Mouse (Mus musculus) cerebellum, adult 18-20 months (tissue): ENCODE measurements around the gene Phlda3.
A peak's percentile ranks its signal among the peaks of the same experiment; 100 is the strongest.

Experiments
- DNase-seq, 2 experiments: peaks; one replicate each; pipeline ENCODE4 v3.0.0; 2021

Gene Phlda3

DNA sequence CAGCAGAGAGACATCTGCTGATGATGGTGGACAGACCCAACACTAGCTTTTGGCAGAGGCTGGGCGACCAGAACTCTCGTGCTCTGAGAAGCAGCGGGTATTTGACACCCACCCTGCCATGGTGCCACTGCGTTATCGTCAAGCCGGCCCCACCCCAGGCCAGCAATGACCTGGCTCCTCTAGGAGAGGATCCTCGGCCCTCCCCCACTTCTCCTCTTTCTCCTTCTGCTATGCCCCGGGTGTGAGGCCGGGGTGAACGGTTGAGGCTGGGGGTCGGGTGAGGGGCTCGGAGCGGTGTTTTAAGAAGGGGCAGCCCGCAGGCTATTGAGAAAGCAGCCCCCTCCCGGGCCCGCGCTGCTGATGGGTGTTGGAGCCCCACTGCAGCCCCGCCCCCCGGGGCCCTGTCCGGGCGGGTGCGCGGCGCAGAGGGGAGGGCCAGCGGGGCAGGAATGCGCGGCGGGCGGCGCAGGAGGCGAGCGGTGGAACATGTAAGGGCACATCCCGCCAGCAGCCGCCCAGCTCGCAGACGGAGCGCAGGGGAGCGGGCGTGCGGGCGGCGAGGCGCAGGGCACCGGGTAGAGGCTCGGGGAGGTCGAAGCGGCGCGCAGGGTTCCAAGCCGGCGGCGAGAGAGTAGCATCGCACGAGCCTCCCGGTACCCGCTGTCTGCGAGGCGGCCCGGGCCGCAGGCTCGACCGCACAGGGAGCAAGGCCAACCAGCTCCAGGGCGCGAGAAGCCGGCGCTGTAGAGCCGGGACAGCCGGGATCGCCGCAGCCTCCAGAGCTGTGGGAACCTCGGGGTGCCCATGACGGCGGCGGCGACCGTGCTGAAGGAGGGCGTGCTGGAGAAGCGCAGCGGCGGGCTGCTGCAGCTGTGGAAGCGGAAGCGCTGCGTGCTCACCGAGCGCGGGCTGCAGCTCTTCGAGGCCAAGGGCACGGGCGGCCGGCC, at the start of gene Phlda3:
Gene Phlda3 (plus strand): TSS at position 475 of the 947 bp plus-strand sequence.
- DNase-seq, result peak in 1 of 2 experiments; percentile 34

DNA sequence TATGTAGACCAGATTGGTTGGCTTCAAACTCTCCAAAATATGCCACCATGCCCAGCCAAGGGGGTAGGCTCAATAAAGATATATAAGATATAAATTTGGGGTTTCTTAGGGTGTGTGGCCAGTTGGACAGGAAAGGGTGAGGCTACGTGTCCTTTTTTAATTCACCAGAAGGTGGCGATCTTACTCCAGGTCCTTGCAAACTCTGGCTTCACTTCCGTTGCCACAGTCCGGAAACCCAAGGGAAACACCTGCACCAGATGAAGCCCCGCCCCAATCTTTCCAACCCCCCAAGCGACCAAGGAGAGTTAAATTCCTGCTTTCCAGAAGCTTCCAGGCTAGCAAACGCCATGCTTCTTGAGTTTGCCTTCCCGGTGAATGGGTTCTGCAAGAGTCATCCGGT, 46.4 kb upstream of the Phlda3 start:
- peak; percentile 20 to 34 for DNase-seq

DNA sequence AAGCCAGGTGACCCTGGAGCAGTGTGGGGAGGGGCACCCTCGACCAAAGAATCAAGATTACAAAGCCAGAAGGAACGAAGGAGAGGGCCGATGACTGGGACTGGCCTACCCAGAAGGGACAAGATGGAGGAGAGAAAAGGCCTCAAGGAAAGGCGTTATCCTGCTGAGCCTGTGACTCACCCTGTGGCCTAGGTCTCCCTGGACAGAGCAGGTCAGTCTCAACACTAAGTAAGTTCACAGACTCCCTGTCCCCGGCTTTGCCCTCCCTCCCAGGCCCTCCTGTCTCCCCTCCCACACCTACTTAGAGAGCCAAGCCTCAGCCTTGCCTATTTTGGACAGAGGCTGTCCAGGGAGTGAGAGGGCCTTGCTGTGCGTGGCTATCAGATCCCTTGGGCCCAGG, 45.9 kb upstream of the Phlda3 start, which contains the start of gene Csrp1:
Gene Csrp1 (plus strand): TSS at position 79 of the 400 bp plus-strand sequence.
- DNase-seq, result no peak

DNA sequence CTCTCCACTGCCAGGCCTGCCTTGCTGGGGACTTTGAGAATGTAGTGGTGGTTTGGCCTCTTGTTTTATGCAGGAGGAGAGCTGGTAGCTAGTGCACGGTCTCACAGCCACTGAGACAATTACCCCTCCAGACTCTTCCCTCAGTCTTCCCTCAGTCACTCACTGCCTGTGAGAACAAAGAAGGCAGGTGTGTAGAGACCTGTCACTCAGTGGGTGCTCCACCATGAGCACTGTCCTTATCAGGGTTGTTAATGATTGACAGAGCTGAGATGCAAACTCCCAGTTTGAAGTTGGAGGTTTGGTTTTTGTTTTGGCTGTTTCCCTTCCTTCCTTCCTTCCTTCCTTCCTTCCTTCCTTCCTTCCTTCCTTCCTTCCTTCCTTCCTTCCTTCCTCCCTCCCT, 42.9 kb upstream of the Phlda3 start:
- no peak for DNase-seq

DNA sequence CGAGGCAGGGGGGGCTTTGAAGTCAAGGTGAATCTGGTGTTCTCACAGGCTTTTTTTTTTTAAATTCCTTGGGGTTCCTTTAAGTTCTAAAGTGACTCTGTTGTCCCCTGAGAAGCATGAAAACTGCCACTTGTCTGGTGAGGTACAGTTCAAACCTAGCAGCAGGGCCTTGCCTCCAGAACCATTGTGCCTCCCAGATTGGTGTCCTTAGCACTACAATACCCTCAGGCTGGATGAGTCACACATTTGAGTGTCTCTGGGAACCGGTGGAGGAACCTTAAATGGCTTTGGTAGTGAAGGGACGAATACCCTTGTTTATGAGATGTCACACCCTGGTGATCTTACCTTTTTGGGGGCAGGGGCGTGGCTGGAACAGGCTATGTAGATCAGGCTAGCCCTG, 41.8 kb upstream of the Phlda3 start:
- DNase-seq, result no peak

DNA sequence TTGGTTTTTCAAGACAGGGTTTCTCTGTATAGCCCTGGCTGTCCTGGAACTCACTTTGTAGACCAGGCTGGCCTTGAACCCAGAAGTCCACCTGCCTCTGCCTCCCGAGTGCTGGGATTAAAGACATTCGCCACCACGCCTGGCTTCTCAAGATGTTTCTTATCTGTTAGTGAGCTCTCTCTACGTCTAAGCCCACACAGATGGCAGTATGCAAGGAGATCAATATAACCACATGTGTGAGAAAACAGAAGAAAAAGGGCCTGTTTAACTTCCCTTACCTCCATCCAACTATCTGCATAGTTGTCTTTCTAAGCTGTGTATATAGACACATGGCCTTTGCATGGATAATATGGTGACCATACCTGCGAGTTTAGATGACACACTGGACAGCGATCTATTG, 40.6 kb upstream of the Phlda3 start:
- no peak for DNase-seq

DNA sequence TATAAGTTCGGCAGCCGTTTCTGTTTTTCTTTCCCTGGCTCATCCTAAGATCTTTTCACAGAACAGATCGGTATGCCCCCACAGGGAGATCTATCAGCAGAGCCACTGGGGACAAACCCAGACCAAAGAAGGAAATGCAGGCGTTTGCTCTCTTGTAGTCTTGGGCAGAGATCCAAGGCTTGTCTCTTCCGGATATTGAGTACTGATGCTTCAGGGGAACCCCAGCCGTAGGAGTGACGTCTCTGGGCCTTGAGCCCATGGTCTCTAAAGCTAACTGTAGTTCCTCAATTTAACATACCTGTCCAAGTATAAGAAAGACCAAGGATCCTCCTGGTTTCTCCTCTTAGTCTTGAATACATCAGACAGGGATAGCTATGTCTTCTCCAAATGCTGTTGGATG, 40.0 kb upstream of the Phlda3 start:
- DNase-seq, result no peak

DNA sequence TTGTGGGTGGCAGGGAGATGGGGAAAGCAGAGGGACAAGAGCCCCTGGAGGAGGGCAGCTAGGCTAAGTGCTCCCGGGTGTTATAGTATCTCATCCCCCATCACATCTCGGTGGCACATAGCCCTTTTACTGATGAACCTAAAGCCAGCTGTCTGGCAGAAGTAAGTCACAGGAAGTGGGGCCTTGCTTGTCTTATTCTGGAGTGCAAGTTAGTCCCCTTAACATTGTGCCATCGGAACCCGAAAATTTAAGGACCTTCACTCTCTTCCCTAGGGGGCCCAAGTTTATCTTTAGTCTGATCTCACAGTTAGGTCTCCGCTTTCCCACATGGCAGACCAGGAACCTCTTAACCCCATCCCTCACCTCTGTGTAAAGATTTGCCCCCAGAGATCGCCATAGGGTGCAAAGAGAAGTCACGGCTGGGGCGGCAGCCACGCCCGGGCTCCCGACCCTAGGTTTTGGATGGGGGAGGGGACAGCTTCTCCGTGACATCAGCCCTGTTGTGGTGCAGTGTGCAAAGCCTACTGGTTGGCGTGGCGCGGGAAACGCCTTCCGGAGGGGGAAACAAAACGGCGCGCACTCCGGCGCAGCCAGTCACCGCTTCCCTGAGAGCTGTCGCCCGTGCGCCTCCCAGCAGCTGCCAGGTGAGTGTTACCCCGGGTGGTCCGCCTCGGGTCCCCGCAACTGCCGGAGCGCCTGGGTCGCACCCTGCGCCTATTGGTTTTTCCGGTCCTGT, 37.1 kb upstream of the Phlda3 start:
- DNase-seq, result peak; percentile 33 to 39

DNA sequence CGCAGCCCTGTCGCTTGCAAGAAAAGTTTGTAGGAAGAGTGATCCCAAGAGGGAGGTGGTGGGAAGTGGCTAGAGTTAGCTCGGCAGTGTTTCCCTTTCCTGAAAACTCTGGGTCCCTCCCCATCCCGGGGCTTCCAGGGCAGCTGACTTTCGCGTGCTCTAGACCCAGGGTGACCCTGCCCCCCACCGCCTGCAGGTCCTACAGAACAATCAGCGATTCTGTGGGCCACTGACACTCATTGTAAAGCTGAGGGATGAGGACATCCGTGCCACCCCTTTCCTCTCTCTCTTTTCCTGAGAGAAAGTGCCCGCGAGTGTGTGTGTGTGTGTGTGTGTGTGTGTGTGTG, 36.6 kb upstream of the Phlda3 start:
- DNase-seq, result peak; percentile 14 to 15

DNA sequence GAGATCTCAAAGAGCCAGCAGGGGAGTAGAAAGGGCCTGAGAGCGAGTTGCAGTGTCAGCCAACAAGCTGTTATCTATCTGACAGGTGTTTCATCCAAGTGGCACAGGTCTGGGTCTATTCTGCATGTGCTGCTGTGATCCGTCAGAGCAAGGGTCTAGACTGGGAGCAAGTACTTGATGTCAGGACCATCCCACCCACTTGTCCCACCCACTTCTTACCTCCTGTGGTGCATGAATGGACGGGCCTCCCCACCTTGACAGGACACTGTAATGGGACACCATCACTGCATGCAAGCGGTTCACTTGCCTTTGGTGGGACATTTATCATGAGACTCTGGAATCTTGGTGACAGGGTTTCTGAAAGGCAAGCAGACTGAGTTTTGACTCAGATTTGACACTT, 36.1 kb upstream of the Phlda3 start:
- DNase-seq, result no peak

DNA sequence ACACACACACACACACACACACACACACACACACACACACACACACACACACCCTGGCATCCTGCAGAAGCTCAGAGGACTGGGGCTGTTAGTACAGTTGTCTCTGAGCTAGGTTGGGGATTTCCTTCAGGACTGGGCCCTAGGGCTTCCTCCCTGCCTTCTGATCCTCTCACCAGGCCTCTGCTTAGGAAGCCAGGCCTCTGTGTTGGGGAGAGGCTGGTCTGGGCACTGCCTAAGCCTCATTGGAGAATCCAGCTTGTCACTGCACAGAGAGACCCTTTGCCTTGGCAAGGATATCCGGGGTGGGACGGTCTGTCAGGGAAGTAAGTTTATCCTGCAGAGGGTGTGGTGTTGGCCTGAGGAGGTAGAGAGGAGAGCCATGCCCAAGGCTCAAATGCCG, 35.6 kb upstream of the Phlda3 start:
- DNase-seq, result no peak

DNA sequence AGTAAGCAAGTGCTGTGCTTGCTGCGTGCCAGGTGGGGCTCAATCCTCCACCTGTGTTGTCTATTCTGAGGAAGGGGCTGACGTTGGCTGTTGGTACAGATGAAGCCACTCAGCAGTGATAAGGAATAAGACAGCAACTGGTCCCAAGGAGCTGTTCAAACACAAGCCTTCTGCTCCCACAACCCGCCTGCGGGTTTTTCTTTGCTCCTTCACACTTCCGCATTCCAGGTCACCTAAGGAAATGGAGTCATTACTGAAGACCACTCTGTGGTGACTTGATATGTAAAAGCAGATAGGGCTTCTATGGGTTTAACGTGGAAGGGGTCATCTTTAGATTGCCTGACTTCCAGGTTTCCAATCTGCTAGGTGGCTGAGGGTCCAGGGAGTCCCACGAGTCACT, 34.5 kb upstream of the Phlda3 start:
- DNase-seq, result no peak

DNA sequence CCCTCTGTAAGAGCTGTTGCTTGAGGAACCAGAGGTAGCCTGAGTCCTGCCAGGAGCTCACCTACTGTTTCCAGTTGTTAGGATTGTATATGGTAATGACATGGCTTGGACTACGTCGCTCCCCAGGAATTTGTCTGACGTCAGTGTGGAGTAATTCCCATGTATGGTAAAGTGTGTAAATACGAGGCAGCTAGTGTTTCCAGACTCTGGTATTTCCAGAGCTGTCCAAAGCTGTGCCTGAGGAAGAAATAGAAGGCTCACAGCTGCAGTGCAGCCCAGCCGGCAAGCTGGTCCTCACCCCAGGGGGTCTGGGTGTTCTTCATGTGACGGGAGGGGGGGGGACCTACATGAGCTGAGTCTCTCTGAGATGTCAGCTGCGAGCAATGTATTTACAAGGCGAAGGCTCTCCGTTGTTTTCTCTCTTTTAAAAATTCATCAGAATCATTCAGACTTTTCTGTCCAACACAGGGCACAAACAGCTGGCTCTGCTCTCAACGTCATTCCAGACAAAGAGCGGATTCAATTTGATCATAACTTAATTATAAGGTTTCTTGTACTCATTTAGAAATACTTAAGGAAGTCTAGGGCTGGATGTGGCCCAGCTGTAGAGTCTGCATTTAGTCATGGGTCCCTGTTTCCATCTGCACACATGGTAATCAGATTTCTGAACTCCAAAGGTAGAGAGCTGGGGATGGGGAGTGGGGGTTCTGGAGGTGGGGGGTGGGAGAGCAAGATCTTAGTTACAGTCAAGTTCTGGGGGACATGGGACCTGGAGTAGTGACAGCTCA, 33.8 kb upstream of the Phlda3 start:
- DNase-seq, result no peak

DNA sequence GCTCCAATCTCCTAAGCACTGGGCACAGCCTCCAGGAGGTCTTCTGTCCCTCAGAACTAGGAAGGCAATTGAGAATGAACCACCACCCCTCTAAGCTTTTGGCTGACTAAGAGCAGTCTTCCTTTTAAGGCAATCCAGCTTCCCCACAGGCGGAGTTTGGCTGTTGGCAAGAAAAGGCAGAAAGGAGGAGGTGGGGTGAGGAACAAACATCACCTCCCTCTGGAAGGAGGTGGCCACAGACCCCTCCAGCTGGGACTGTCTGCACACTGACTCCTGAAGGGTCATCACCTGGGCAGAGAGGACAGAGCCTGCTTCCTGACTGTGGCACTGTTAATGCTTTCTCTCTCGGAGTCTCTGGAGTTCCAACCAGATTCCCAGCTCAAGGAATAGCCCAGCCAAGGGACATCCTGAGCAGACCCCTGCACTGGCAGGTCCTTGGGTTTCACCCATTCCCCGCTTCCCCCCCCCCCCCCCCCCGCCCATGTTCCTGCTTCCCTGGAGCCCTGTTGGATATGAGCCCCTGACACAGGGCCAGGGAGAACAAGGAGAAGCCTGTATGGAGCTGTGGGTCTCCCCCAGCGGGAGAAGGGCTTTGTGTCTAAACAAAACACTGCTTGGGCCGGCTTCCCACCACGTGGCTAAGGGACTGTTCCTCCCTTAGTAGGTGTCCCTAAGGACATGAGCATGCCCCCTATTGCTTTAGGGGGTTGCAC, 31.5 kb upstream of the Phlda3 start:
- peak; percentile 24 to 38 for DNase-seq

DNA sequence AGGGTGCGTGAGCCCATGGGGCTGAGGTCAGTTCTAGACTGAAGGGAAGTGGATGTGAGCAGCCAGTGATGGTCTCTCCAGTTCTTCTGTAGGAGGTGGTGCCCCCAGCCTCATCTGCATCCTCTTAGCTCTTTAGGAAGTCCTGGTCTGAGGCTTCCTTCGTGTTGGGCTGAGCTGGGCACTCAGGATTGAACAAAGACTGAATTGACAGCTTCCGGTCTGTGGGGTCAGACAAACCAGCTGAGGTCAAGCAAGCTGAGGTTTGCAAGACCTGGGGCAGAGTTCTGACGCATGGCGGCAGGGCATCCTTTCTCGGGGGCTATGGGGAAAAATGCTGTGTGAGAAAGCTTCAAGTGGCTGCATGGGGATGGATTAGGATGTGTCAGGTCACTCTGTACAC, 30.5 kb upstream of the Phlda3 start:
- no peak for DNase-seq

DNA sequence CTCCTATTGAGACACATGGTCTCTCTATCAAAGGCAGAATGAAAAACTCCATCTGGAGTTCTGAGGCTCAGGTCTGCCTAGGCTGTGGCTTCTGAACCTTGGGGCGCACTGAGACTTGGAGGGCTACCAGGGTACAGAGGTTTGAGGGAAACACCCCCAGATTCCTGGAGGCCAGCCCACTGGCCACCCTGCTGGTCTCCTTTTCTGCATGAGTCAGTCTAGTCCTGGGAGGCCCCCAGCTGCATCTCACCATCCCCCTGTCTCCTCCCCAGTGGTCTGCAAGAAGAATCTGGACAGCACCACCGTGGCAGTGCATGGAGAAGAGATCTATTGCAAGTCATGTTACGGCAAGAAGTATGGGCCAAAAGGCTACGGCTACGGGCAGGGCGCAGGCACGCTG, 20.9 kb upstream of the Phlda3 start:
- no peak for DNase-seq

DNA sequence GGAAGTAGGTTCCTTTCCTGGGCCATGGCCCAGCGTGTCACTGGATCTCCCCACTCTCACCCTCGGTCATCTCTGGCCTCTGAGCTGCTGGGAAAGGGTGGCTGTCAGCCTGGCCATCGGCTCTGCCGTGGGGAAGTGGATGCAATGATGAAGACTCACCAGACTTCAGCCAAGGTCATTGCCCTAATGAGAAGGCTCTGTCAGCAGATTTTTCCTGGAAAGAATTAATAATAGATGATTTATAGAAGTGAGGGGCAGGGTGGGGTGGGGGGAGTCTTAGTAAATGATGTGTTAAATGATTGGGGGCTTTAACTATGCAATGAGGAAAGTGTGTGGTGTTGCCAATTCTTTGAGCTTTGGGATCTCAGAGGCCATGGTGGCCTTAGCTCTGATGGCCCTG, 19.7 kb upstream of the Phlda3 start:
- no peak for DNase-seq

DNA sequence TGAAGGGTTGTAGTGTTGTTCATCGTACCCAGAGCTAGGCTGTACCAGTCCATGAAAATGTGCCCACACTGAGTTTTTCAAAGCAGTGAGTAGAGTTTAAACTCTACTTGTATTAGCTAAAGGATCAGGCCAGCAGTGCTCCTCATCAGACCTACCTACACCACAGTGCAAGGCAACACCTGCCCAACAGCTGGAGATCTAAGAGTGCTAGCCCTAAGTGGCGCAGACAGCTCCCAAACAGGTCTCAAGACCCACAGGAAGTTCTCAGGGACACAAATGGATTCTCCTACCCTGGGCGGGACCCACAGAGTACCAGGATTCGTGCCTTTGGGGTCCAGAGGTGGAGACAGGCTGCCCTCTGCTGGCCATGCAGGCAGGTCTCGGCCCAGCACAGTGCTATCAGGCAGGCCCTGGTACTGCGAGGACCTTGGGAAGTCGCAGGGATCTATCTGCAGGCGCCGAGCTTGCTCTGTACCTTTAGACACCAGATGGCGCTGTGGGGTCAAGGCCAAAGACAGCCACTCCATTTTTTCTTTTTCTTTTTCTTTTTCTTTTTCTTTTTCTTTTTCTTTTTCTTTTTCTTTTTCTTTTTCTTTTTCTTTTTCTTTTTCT, 13.1 kb upstream of the Phlda3 start:
- peak; percentile 82 to 84 for DNase-seq

DNA sequence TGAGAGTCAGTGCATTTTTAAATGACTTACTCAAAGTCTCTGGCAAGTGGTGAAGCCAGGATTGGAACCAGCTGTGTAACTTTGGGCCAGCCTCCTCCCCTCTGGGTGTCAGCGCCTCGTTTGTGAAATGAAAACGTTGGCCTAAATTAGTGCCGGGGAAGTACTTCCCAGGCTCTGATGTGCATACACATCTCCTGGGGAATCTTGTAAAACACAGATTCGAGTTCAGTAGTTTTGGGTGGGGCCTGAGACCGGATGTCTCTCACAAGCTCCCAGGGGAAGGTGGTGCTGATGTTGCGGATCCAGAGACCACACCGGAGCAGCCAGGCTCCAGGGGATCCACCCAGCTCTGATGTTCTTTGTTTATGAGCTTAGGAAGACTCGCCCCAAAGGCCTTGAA, 10.6 kb upstream of the Phlda3 start:
- DNase-seq, result no peak

DNA sequence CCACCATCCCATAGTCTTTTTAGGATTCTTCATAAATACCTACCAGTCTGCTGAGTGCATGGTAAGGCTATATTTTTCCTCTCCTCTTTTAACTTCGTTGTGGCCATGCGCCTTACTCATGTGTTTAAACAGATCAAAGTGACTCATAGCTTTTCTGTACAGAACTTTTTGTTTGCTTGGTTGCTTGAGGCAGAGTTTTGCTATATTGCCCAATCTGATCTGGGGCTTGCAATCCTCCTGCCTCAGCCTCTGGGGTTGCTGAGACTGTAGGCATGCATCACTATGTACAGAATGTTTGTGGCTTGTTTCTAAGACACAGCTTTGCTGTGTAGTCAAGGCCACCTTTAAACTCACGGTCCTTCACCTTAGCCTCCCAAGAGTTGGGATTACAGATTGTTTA, 10.0 kb upstream of the Phlda3 start:
- no peak for DNase-seq

DNA sequence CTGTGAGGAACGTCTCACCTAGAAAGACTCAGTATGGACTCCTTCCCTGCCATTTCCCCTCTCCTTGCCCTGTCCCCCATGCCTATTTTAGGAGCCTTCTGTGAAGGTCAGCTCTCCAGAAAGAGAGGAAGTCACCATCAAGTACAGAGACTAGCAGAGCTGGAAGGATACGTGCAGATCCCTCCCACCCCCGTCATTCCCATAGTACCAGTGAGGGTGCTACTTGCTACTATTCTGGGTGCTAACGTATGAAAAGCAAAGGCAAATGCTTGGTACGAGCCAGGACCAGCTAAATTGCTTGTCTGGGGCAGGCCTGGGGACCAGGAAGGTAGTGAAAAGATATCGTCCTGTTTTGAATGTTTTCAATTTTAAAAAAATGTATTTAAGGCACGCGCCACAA, 8.6 kb upstream of the Phlda3 start:
- no peak for DNase-seq

DNA sequence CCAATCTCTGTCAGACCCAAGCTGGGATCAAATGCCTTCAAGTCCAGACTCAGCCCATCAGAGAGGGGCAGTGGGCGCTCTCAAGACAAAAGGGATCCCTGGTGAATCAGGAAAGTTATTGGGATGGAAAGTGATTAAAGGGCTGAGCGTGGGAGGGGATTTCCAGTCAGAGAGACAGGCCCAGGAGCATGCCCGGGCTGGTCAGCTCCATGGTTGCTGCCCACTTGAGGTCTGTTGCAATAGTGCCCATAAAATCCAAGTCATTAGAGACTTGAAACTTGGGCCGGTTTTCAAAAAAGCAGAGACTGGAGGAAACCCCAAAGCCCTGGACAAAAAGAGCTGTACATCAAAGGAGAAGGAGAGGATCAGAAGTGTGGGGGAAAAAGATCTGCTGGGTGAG, 6.2 kb upstream of the Phlda3 start:
- no peak for DNase-seq
